Mouse (Mus musculus): ENCODE measurements around the gene Otud3.

- TF ChIP-seq CTCF (IDR thresholded peaks at IDR 0.05; ENCODE audit: low read depth) (peak; percentile 94), EP300 (IDR thresholded peaks at IDR 0.05; ENCODE audit: low read depth) (no peak)
These were observed 62.3 kb downstream of the Otud3 start for GRCm38 (mm10) chr4:138851463-138851862.

All from liver, embryonic 14.5 days (tissue).